Mouse (Mus musculus) midbrain, embryonic 16.5 days (tissue): ENCODE measurements at regions not wholly inside any gene's neighbourhood (a gene's known extent, or its start where the extent isn't known, plus 50 kb on each side); places are given as distances from the start of the nearest gene placed in this dataset.

ENCODE experiments used
- ATAC-seq: fragments of 200-750 bp; cut with Nextera tagmentation; 2 replicates; pipeline ENCODE4 v1.8.0; 2017; ENCODE audit warnings: moderate TSS enrichment
- H3K27ac ChIP-seq: fragments of 300-500 bp; sonication (generic); 2 replicates; pipeline ENCODE4 v1.5.1; 2014; ENCODE audit warnings: mild to moderate bottlenecking, low read length, mixed read lengths
- H3K27me3 ChIP-seq: fragments of 300-500 bp; sonication (generic); 2 replicates; pipeline ENCODE4 v1.6.1; 2014; ENCODE audit warnings: low read depth, low read length, mixed read lengths; ENCODE audit not compliant: control insufficient read depth, insufficient read depth
- H3K36me3 ChIP-seq: fragments of 300-500 bp; sonication (generic); 2 replicates; pipeline ENCODE4 v1.6.1; 2014; ENCODE audit warnings: mild to moderate bottlenecking, low read length, moderate library complexity, mixed read lengths; ENCODE audit not compliant: control insufficient read depth, insufficient read depth
- H3K4me1 ChIP-seq: fragments of 300-500 bp; sonication (generic); 2 replicates; pipeline ENCODE4 v1.6.1; 2014; ENCODE audit warnings: mild to moderate bottlenecking, low read length, mixed read lengths; ENCODE audit not compliant: control insufficient read depth, insufficient read depth
- H3K4me2 ChIP-seq: fragments of 300-500 bp; sonication (generic); 2 replicates; pipeline ENCODE4 v1.6.1; 2014; ENCODE audit warnings: mild to moderate bottlenecking, low read length, mixed read lengths
- H3K4me3 ChIP-seq: fragments of 300-500 bp; sonication (generic); 2 replicates; pipeline ENCODE4 v1.5.1; 2014; ENCODE audit warnings: low read depth, mild to moderate bottlenecking, low read length, moderate library complexity, mixed read lengths
- H3K9ac ChIP-seq: fragments of 300-500 bp; sonication (generic); 2 replicates; pipeline ENCODE4 v1.6.1; 2014; ENCODE audit warnings: low read depth, low read length, mixed read lengths
- H3K9me3 ChIP-seq: fragments of 300-500 bp; sonication (generic); replicated peaks from 2 replicates; pipeline ENCODE4 v1.6.1; 2014; ENCODE audit warnings: mild to moderate bottlenecking, low read length, mixed read lengths; ENCODE audit not compliant: control insufficient read depth, poor library complexity, severe bottlenecking
- WGBS: fragments of 180-500 bp; shearing (Covaris S2); extraction: QIAGEN DNeasy Blood & Tissue Kit; methylation state at CpG from one replicate; pipeline ENCODE4 v1.1.7; 2014; 5-methylcytosine and 5-hydroxymethylcytosine counted together

DNA sequence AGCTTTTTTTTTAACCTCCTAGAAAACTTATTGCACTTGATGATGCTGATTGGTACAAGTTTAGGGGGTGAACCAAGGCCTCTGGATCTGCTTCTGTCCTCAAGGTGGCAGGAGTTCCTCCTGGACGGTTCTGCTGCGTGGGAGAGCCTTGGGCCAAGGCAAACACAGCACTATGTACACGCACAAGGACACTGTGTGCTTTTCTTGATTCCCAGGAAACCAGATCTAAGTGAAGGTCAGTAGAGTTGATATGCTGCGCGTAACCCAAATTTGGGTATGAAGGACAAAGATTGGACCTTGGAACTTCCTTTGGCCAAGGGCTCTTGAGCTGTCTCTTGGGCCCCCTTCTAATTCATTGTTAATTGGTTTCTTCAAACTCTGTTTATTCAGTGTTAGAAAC, 51.3 kb upstream of the Lifr start:
- WGBS = 90% methylated on average over 5 of the region's 5 CpGs
- no peaks in the 10 kb centered on the region for H3K4me1 ChIP-seq
- no peaks in the 10 kb centered on the region for H3K9me3 ChIP-seq
- no peak overlapping the region for H3K4me3 ChIP-seq
- no peaks in the 10 kb centered on the region for H3K27me3 ChIP-seq
- no peak overlapping the region for H3K27ac ChIP-seq
- no peaks in the 10 kb centered on the region for H3K36me3 ChIP-seq
- no peak for ATAC-seq
- no peak overlapping the region for H3K9ac ChIP-seq
- no peak overlapping the region for H3K4me2 ChIP-seq

DNA sequence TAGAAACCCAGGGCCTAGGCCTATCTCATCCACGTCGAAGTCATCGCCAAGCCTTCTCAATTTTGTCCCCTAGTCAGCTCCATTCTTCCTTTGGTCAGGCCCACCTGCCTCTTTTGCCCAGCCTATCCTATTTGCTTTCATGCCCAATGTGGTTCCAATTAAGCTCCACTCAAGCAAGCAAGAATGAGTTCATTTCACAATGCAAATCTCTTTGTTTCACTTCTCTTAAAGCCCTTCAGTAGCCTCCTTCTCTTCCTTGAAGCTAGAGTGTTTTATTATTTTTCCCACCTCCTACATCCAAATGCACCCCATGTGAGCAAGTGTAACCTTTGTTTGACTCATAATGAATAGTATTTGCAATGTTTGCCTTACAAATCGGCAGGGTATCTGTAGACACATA, 50.6 kb upstream of the Lifr start:
- WGBS = 51% methylated on average over 4 of the region's 4 CpGs
- H3K27ac ChIP-seq = no peak overlapping the region
- no peaks in the 10 kb centered on the region for H3K27me3 ChIP-seq
- H3K9me3 ChIP-seq = no peaks in the 10 kb centered on the region
- no peak overlapping the region for H3K4me3 ChIP-seq
- H3K4me2 ChIP-seq = no peak overlapping the region
- no peaks in the 10 kb centered on the region for H3K4me1 ChIP-seq
- H3K9ac ChIP-seq = no peak overlapping the region
- H3K36me3 ChIP-seq = no peaks in the 10 kb centered on the region
- ATAC-seq = no peak
